Mouse (Mus musculus) liver, embryonic 18 days (tissue): ENCODE data around the gene Hpcal1. TPM values are rescaled to one million over a fixed set of nuclear protein-coding genes. Genes with fewer than 3 reads are reported as not detected.

Source experiments
- polyA plus RNA-seq: library from polyadenylated mRNA; depleted of rRNA; stranded (reverse); fragments of >200 nt; gene quantifications from 2 replicates; pipeline ENCODE4 v1.2.3, GENCODE M21; 2012; rRNA removed

Gene Hpcal1
- 27.6 and 32.8 TPM in 2 replicates for polyA plus RNA-seq

GRCm38 (mm10) chr12:17690564-17691281, at the start of gene Hpcal1:
TSS of gene Hpcal1 (plus strand) at chr12:17690856.

Other genes with a start within 250 kb of the Hpcal1 start
- gene Odc1, start 146.1 kb upstream of the Hpcal1 start, polyA plus RNA-seq: 173 and 209 TPM in 2 replicates